Mouse (Mus musculus) spleen, adult 12 weeks (tissue): ENCODE results near the gene Spata16.

Experiments
- DNase-seq: peaks from one replicate; pipeline ENCODE4 v3.0.0; 2022; ENCODE audit warnings: low spot score

The Spata16 gene

GRCm38 (mm10) chr3:26832954-26833353 is 195.5 kb downstream of the Spata16 start:
- no peak for DNase-seq

GRCm38 (mm10) chr3:26834178-26835050 is 197.0 kb downstream of the Spata16 start:
- no peak for DNase-seq

- no peak for DNase-seq
Observed at GRCm38 (mm10) chr3:26835051-26835755, 197.8 kb downstream of the Spata16 start.

GRCm38 (mm10) chr3:26845041-26845440 is 207.6 kb downstream of the Spata16 start:
- no peak for DNase-seq

DNA sequence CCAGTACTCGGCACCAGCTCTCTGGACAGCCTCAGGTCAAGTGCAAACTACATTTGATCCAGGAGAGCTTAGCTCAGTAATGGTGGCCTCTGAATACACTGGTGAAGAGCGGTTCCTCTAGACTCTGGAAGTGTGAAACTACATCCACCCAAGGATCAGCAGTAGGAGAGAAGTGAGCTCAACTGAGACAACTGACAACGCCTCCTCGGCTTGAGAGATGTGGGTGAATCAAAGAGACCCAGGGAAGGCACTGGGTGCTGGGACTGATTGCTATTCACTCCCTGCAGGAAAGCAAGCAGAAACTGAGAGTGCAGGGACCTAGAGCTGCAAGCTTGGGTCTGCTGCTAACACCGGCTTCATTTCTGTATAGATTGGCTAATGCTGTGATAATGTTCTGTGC is 210.5 kb downstream of the Spata16 start:
- DNase-seq, result no peak

GRCm38 (mm10) chr3:26850207-26850606 is 212.8 kb downstream of the Spata16 start:
- no peak for DNase-seq

GRCm38 (mm10) chr3:26850691-26851563 is 213.5 kb downstream of the Spata16 start:
- no peak for DNase-seq

DNA sequence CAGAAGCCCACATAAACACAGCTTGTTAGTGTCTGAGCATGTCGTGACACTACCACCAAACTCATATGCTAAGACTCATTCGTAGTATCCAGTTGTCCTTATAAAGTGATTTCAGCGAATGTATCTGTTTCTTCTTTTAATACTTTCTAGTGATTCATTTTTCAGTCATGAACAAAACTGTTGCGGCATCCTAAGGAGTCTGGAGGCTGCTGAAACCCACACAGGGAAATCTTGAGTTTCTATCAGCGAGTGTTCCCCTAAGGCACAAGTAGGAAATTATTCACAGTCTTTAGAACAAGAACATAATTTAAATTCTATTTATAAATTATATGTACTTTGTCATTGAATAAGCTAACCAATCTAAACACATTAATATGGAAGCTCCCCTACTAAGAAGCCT is 216.1 kb downstream of the Spata16 start:
- no peak for DNase-seq

- no peak for DNase-seq
Observed at GRCm38 (mm10) chr3:26874706-26875105, 237.3 kb downstream of the Spata16 start.

- DNase-seq, result no peak
Observed at GRCm38 (mm10) chr3:26877291-26877690, 239.9 kb downstream of the Spata16 start.

DNA sequence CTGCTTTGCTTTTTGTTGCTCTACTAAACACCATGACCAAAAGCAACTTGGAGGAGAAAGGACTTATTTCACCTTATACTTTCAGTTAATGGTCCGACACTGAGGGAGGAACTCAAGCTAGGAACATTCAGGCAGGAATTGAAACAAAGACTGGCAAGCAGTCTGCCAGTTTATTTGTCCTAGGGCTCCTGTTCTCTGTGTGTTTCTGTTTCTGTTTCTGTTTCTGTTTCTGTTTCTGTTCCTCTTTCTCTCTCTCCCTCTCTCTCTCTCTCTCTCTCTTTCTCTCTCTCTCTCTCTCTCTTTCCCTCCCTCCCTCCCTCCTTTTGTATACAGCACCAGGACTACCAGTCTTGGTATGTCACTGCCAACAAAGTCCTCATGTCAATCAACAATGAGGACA is 279.2 kb downstream of the Spata16 start:
- DNase-seq, result no peak

DNA sequence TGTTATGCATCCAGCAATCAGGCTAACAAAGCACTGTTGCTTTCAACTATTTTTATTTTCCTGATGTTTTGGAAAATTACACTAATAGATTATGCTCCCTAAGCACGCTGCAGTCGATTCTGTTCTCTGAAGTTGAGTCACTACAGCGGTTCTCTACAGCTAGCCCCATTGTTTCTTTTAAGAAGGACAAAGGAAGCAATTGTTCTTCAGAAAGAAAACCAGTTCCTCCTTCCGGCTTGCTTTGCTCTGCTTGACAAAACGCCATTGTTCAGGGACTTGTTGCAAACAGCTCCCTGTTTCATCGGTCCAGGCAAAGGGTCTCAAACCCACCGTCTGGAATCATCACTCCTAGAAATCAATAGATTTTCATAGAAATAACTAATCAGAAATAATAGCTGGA is 283.6 kb downstream of the Spata16 start:
- no peak for DNase-seq

DNA sequence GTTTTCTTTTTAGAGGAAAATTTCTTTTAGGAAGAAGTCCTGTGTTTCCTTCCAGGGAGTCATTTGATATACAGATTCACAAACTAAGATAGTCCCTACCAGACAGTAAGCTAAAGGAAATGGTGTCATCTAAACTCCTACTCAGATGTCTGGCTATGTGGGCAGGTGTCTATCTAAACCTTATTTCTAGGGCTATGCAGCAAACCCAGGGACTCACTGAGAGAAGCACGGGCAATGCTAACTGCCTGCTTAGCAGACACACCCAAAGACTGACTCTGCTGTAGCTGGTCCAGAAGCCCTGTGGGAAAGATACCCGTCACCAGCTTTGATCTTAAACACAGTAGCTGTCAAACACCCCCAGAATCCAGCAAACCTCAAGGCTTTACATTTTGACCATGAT is 284.2 kb downstream of the Spata16 start:
- DNase-seq, result no peak

DNA sequence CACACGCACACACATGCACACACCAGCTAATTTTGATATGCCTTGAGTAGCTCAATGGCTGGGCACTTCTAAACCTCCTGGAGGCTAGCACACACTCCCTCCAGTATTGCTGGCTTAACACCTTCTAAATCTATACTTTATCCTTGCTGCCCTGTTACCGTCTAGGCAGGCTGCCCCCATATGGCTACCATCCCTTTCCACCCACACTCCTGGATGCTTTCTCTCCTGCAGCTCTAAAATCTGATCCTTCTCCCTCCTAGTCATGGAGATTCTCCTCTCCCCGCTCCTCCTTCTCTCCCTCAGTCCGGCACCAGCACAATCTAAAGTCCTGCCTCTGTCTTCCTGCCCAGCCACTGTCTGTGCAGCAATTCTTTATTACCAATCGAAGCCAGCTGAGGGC is 286.0 kb downstream of the Spata16 start:
- no peak for DNase-seq

DNA sequence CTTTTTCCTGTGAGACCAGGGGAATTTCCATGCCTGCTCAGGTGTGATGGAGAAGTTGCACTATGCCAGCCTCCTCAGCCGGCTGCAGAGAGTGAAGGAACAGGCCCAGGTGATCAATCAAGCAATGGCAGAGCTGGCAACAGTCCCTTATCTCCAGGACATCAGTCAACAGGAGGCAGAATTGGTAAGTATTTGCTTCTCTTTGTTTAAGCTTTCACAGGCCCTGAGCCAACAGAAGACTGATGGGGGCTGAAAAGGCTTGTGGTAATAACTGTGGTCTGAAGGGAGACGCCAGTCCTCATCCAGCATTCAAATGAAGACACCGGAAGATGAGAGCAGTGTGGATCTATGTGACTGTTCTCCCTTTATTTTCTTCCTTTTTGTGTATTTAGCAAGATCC is 286.8 kb downstream of the Spata16 start:
- no peak for DNase-seq

GRCm38 (mm10) chr3:26933079-26933478 is 295.7 kb downstream of the Spata16 start:
- no peak for DNase-seq

DNA sequence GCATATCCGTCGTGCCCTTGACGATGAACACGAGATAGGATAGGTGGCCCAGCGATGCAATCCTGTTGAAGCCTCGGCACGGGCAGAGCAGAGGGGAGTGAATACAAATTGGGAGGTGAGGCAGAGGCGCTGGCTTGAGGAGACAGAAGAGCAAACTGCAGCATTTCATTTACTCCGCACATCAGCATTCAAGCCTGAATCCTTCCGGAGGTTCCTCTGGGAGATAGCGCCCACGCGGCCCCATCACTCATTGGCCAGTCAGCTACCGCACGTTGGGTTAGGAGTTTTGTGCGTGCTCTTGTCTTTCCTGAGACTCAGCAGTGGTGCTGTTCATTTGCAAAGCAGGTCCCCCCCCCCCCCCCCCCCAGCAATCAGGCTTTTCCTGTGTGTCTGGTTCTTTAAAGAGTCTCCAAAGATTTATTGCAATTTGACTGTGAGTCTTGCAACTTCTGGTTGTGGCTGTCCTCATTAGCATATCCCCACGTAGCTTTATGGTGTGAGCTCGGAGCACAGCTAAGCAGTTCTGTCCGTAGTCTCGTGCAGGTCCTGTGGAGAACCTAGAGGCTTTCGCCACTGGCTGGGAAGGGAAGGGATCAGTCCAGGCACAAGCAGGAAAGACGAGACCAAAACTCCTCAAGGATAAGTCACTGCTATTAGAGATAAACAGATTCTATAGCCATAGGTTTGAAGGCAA is 299.6 kb downstream of the Spata16 start:
- DNase-seq, result no peak

DNA sequence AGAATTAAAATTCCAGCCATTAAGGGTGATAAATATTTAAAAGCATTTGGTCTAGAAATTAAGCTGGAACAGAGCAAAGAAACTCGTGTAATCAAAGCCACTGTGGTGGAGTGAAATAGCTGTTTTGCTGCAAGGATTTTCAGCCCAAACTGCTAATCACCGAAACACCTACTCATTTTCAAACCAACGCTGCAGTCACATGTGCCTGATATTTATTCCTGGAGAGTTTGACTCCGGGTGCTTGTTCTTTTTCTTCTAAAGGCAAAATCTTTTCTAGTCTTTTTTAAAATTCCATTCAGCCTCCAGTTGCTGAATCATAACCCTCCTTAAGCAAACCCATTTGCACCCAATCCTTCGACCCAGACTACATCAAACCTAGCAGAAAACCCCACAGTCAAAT is 329.4 kb downstream of the Spata16 start:
- DNase-seq, result no peak

GRCm38 (mm10) chr3:26968852-26969513 is 331.6 kb downstream of the Spata16 start:
- DNase-seq, result no peak

GRCm38 (mm10) chr3:26970529-26970928 is 333.1 kb downstream of the Spata16 start:
- no peak for DNase-seq

- no peak for DNase-seq
Observed at GRCm38 (mm10) chr3:26971276-26971675, 333.9 kb downstream of the Spata16 start.
